Mouse (Mus musculus) spleen, embryonic (tissue): ENCODE results near the gene Krtap17-1.

ENCODE experiments used
- CTCF ChIA-PET: fragments of 350-600 bp; sonication (Branson Sonifier 250); formaldehyde crosslinking; loops from one replicate; lab custom pipeline; 2022; lab: Charles Lee

Krtap17-1 gene

DNA sequence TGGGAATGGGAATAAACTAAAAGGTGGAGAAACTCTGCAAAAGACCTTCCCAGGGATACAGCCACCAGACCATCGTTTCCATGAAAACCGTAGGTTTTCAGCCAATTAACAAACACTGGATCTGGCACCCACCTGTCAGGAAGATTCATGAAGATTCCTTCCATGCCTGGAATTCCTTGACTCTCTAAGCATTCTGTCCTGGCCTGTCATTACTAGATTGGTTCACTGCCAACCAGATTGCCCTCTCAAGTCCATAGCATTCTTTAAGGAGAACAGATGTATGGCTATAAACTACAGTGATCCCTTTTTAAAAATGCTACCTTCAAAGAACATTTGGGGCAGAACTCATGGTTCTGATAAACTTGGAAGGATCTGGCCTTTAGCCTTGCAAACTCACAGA is 27.8 kb downstream of the Krtap17-1 start:
- CTCF ChIA-PET, result no interaction called here

DNA sequence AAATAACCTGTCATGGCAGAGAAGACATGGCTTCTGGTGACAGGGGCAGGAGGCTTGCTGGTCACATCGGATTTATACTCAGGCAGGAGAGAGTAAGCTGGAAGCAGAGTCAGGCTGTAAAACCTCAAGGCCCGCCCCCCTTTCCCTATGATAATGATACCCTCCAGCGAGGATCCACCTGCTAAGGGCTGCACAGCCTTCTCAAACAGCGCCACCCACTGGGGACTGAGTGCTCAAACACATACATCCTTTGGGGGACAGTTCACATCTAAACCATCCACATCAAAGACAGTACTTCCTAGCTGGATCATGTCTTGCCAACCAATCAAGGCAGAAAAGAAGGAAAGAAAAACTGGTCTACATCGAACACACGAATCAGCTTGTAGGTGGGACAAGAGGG is 29.6 kb downstream of the Krtap17-1 start:
- CTCF ChIA-PET, result no interaction called here

DNA sequence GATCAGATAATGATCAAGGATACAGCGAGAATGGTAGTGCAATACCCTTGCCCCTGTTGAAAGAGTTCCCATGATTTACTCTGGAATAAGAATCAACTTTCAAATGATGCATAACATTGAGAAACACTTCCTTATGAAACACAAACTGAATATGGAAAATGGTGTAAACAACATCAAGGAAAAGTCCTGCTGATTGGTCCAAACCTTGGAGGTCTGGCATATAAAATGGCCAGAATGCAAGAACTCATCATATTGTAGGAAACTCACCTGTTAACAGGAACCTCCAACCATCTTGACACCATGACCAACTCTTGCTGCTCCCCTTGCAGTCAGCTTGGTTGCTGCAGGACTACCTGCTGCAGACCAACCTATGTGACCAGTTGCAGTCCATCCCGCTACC is 45.6 kb downstream of the Krtap17-1 start, which contains the start of gene Krtap9-5:
TSS of gene Krtap9-5 (plus strand) at position 301 of the 400 bp plus-strand sequence.
- CTCF ChIA-PET, result no interaction called here
